Mouse (Mus musculus): ENCODE data around the gene Sfxn2. TPM values are rescaled to one million over a fixed set of nuclear protein-coding genes. Genes with fewer than 3 reads are reported as not detected.
A peak's percentile ranks its signal among the peaks of the same experiment; 100 is the strongest.

Gene Sfxn2
- polyA plus RNA-seq, 1 experiment from 2014 or later = 9.4 TPM

DNA sequence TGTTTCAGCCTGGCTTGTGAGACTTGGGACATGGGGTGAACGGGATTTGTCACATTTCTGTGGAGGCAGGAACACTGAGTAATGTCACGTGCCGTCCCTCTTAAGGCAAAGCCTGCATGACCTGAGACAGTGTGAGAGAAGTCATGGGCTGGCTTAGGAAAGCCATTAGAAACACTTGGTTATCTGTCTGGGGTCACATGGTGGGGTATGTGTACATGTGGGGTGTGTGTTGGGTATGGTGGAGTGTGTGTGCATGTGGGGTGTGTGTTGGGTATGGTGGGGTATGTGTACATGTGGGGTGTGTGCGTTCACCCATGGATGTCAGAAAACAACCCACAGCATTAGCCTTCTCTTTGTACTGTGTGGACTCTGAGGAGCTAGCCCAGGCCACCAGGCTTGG, 22.8 kb upstream of the Sfxn2 start:
- Histone ChIP-seq H3K4me1 (replicated peaks; ENCODE audit: control insufficient read depth, insufficient read depth) (no peaks in the 10 kb centered on the region), H3K4me3 (ENCODE audit: low read depth, low read length) (no peak overlapping the region), H3K4me2 (replicated peaks; ENCODE audit: low read depth) (no peak overlapping the region), H3K27ac (replicated peaks) (no peak overlapping the region), H3K27me3 (ENCODE audit: control insufficient read depth, insufficient read depth, low read length) (no peaks in the 10 kb centered on the region), H3K9me3 (ENCODE audit: control insufficient read depth, low read length) (no peaks in the 10 kb centered on the region), H3K9ac (ENCODE audit: low read length) (no peak overlapping the region), H3K36me3 (ENCODE audit: control insufficient read depth, insufficient read depth, low read length) (peaks cover 4% of the 10 kb centered on the region)
- TF ChIP-seq EP300 (optimal IDR thresholded peaks at IDR 0.05) = no peak
- TF ChIP-seq CTCF (IDR thresholded peaks at IDR 0.05; ENCODE audit: low read depth) = no peak
- ATAC-seq (ENCODE audit: low FRiP score, low TSS enrichment) (peak; percentile 89), DNase-seq (ENCODE audit: low spot score) (peak; percentile 45)
- 85% methylated on average over 4 of the region's 4 CpGs for WGBS

- H3K9me3 ChIP-seq (ENCODE audit: control insufficient read depth, low read length) = no peaks in the 10 kb centered on the region
- H3K4me1 ChIP-seq (replicated peaks; ENCODE audit: control insufficient read depth, insufficient read depth) = no peaks in the 10 kb centered on the region
- H3K4me3 ChIP-seq (ENCODE audit: low read depth, low read length) = no peak overlapping the region
- ATAC-seq (ENCODE audit: low FRiP score, low TSS enrichment) (no peak), DNase-seq (ENCODE audit: low spot score) (no peak)
- peaks cover 4% of the 10 kb centered on the region for H3K36me3 ChIP-seq (ENCODE audit: control insufficient read depth, insufficient read depth, low read length)
- WGBS = 85% methylated on average over 3 of the region's 4 CpGs
- H3K27me3 ChIP-seq (ENCODE audit: control insufficient read depth, insufficient read depth, low read length) = no peaks in the 10 kb centered on the region
- H3K27ac ChIP-seq (replicated peaks) = no peak overlapping the region
- no peak overlapping the region for H3K9ac ChIP-seq (ENCODE audit: low read length)
- TF ChIP-seq CTCF (IDR thresholded peaks at IDR 0.05; ENCODE audit: low read depth) = no peak
- no peak for TF ChIP-seq EP300 (optimal IDR thresholded peaks at IDR 0.05)
- H3K4me2 ChIP-seq (replicated peaks; ENCODE audit: low read depth) = no peak overlapping the region
Measured at GRCm38 (mm10) chr19:46552496-46552895, 20.7 kb upstream of the Sfxn2 start.

GRCm38 (mm10) chr19:46553541-46553955, 19.6 kb upstream of the Sfxn2 start:
- Histone ChIP-seq H3K27ac (replicated peaks) (no peak overlapping the region), H3K9me3 (ENCODE audit: control insufficient read depth, low read length) (no peaks in the 10 kb centered on the region), H3K36me3 (ENCODE audit: control insufficient read depth, insufficient read depth, low read length) (peaks cover 4% of the 10 kb centered on the region), H3K4me2 (replicated peaks; ENCODE audit: low read depth) (no peak overlapping the region), H3K4me3 (ENCODE audit: low read depth, low read length) (no peak overlapping the region), H3K9ac (ENCODE audit: low read length) (no peak overlapping the region), H3K27me3 (ENCODE audit: control insufficient read depth, insufficient read depth, low read length) (no peaks in the 10 kb centered on the region), H3K4me1 (replicated peaks; ENCODE audit: control insufficient read depth, insufficient read depth) (no peaks in the 10 kb centered on the region)
- no peak for TF ChIP-seq CTCF (IDR thresholded peaks at IDR 0.05; ENCODE audit: low read depth)
- no peak for TF ChIP-seq EP300 (optimal IDR thresholded peaks at IDR 0.05)
- DNase-seq (ENCODE audit: low spot score) (no peak), ATAC-seq (ENCODE audit: low FRiP score, low TSS enrichment) (no peak)
- 64% methylated on average over 11 of the region's 11 CpGs for WGBS

DNA sequence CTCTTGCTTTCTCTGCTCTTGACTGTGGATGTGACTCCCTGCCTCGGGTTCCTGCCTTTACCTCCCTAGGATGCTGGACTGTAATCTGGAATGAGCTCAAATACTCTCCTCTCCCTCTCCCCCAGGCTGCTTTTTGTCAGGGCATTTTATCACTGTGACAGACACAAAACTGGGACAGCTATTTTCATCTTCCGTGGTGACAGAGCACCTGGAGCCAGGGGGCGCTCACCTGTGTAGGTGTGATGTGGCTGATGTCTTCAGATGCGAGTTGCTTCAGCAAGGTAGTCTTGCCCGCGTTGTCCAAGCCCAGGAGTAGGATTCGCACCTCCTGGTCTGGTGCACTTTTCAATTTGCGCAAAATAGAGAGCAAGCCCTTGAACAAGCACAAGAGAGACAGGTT, 15.2 kb upstream of the Sfxn2 start:
- DNase-seq (ENCODE audit: low spot score) = no peak
- Histone ChIP-seq H3K27ac (replicated peaks) (no peak overlapping the region), H3K9me3 (ENCODE audit: control insufficient read depth, low read length) (no peaks in the 10 kb centered on the region), H3K4me1 (replicated peaks; ENCODE audit: control insufficient read depth, insufficient read depth) (no peaks in the 10 kb centered on the region), H3K4me3 (ENCODE audit: low read depth, low read length) (no peak overlapping the region), H3K4me2 (replicated peaks; ENCODE audit: low read depth) (no peak overlapping the region), H3K36me3 (ENCODE audit: control insufficient read depth, insufficient read depth, low read length) (no peaks in the 10 kb centered on the region), H3K9ac (ENCODE audit: low read length) (no peak overlapping the region), H3K27me3 (ENCODE audit: control insufficient read depth, insufficient read depth, low read length) (no peaks in the 10 kb centered on the region)
- ATAC-seq (ENCODE audit: low FRiP score, low TSS enrichment) = no peak
- 77% methylated on average over 8 of the region's 8 CpGs for WGBS
- TF ChIP-seq EP300 (optimal IDR thresholded peaks at IDR 0.05) = no peak
- TF ChIP-seq CTCF (IDR thresholded peaks at IDR 0.05; ENCODE audit: low read depth) = peak; percentile 31

GRCm38 (mm10) chr19:46558631-46559030, 14.5 kb upstream of the Sfxn2 start:
- no peak overlapping the region for H3K9ac ChIP-seq (ENCODE audit: low read length)
- TF ChIP-seq EP300 (optimal IDR thresholded peaks at IDR 0.05) = no peak
- no peak for TF ChIP-seq CTCF (IDR thresholded peaks at IDR 0.05; ENCODE audit: low read depth)
- no peaks in the 10 kb centered on the region for H3K4me1 ChIP-seq (replicated peaks; ENCODE audit: control insufficient read depth, insufficient read depth)
- ATAC-seq (ENCODE audit: low FRiP score, low TSS enrichment) (0 out of 2 replicates have a peak, but pooled peaks have one; percentile 21), DNase-seq (ENCODE audit: low spot score) (peak; percentile 48)
- H3K27me3 ChIP-seq (ENCODE audit: control insufficient read depth, insufficient read depth, low read length) = no peaks in the 10 kb centered on the region
- no peaks in the 10 kb centered on the region for H3K9me3 ChIP-seq (ENCODE audit: control insufficient read depth, low read length)
- H3K4me3 ChIP-seq (ENCODE audit: low read depth, low read length) = no peak overlapping the region
- H3K27ac ChIP-seq (replicated peaks) = no peak overlapping the region
- no peak overlapping the region for H3K4me2 ChIP-seq (replicated peaks; ENCODE audit: low read depth)
- WGBS = 68% methylated on average over 12 of the region's 12 CpGs
- no peaks in the 10 kb centered on the region for H3K36me3 ChIP-seq (ENCODE audit: control insufficient read depth, insufficient read depth, low read length)

DNA sequence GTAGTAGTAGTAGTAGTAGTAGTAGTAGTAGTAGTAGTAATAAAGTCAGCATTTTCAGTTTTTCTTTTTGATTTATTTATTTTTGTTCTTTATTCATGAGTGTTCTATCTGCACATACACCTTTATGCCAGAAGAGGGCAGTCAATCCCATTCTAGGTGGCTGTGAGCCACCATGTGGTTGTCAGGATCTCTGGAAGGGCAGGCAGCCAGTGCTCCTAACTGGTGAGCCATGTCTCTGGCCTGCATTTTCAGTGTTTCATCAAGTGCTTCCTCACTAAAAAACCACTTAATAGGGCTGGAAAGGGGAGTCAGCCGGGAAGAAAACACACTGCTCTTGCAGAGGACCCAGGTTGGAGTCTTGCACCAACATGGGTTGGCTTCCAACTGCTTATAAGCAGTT, 11.0 kb upstream of the Sfxn2 start:
- Histone ChIP-seq H3K27ac (replicated peaks) (peak overlapping the region; percentile 25; the same call in 1 of the 2 replicates), H3K36me3 (ENCODE audit: control insufficient read depth, insufficient read depth, low read length) (no peaks in the 10 kb centered on the region), H3K4me3 (ENCODE audit: low read depth, low read length) (no peak overlapping the region), H3K27me3 (ENCODE audit: control insufficient read depth, insufficient read depth, low read length) (no peaks in the 10 kb centered on the region), H3K9ac (ENCODE audit: low read length) (no peak overlapping the region), H3K4me2 (replicated peaks; ENCODE audit: low read depth) (no peak overlapping the region), H3K9me3 (ENCODE audit: control insufficient read depth, low read length) (no peaks in the 10 kb centered on the region), H3K4me1 (replicated peaks; ENCODE audit: control insufficient read depth, insufficient read depth) (no peaks in the 10 kb centered on the region)
- peak; percentile 62; the same call in 1 of the 2 replicates for ATAC-seq (ENCODE audit: low FRiP score, low TSS enrichment)
- 29% methylated on average over 1 of the region's 1 CpGs for WGBS
- TF ChIP-seq EP300 (optimal IDR thresholded peaks at IDR 0.05) = no peak
- TF ChIP-seq CTCF (IDR thresholded peaks at IDR 0.05; ENCODE audit: low read depth) = peak; percentile 88
- DNase-seq (ENCODE audit: low spot score) = peak; percentile 56

Data from stomach, postnatal 0 days (tissue).